Mouse (Mus musculus) gastrocnemius, adult 2 months (tissue): Measurements from ENCODE around the gene Fbxo10. TPM values are rescaled to one million over a fixed set of nuclear protein-coding genes. Genes with fewer than 3 reads are reported as not detected.
"Not testable (repeated sequence)": the region's sequence is repeated elsewhere in the genome, so short reads cannot be mapped to it uniquely, and the experiment has no call there.

ENCODE experiments used
- DNase-seq: peaks from one replicate; pipeline ENCODE4 v3.0.0; 2022
- H3K27ac ChIP-seq: fragments of 200-600 bp; 2 replicates; pipeline ENCODE4 v1.8.1; 2022; ENCODE audit warnings: mild to moderate bottlenecking
- H3K4me3 ChIP-seq: fragments of 200-600 bp; 2 replicates; pipeline ENCODE4 v1.8.1; 2022; ENCODE audit warnings: mild to moderate bottlenecking, moderate library complexity
- CTCF ChIP-seq: fragments of 200-600 bp; IDR thresholded peaks from 2 replicates; pipeline ENCODE4 v1.8.1; 2022; ENCODE audit warnings: antibody characterized with exemption, mild to moderate bottlenecking, moderate library complexity
- intact Hi-C: fragments of 180-260 bp; cut with DNase I; formaldehyde crosslinking; loops from one replicate; pipeline ENCODE4 v1.15.1; 2025
- total RNA-seq, 2 experiments: library from RNA; stranded (reverse); gene quantifications; 2 replicates each; pipeline ENCODE4 v1.2.3; 2021

Gene Fbxo10
- total RNA-seq, 2 experiments from 2014 or later = 2.2 to 2.3 TPM

GRCm38 (mm10) chr4:45073544-45073943, 10.9 kb downstream of the Fbxo10 start:
- TF ChIP-seq CTCF = no peak
- DNase-seq = no peak
- intact Hi-C loops = no loop called here
- no peak overlapping the region for H3K27ac ChIP-seq
- no peak overlapping the region for H3K4me3 ChIP-seq

- H3K27ac ChIP-seq = no peak overlapping the region
- intact Hi-C loops = no loop called here
- no peak for TF ChIP-seq CTCF
These were observed 12.0 kb downstream of the Fbxo10 start for GRCm38 (mm10) chr4:45072261-45072973.

GRCm38 (mm10) chr4:45067742-45068141, 16.7 kb downstream of the Fbxo10 start:
- Histone ChIP-seq H3K4me3 (no peak overlapping the region), H3K27ac (no peak overlapping the region)
- DNase-seq = no peak
- intact Hi-C loops = no loop called here
- no peak for TF ChIP-seq CTCF

More at GRCm38 (mm10) chr4:45072261-45072973, 12.0 kb downstream of the Fbxo10 start:
- no peak for DNase-seq
- H3K4me3 ChIP-seq = no peak overlapping the region

GRCm38 (mm10) chr4:45066036-45066730, 18.2 kb downstream of the Fbxo10 start:
- Histone ChIP-seq H3K4me3 (no peak overlapping the region), H3K27ac (no peak overlapping the region)
- TF ChIP-seq CTCF = no peak
- intact Hi-C loops = no loop called here
- no peak for DNase-seq

GRCm38 (mm10) chr4:45064577-45064976, 19.8 kb downstream of the Fbxo10 start:
- TF ChIP-seq CTCF = no peak
- Histone ChIP-seq H3K27ac (no peak overlapping the region), H3K4me3 (no peak overlapping the region)
- intact Hi-C loops = no loop called here
- no peak for DNase-seq

GRCm38 (mm10) chr4:45063836-45064235, 20.6 kb downstream of the Fbxo10 start:
- H3K27ac ChIP-seq, intact Hi-C loops, H3K4me3 ChIP-seq, DNase-seq: not testable (repeated sequence)

GRCm38 (mm10) chr4:45055451-45055850, 29.0 kb downstream of the Fbxo10 start:
- Histone ChIP-seq H3K4me3 (no peak overlapping the region), H3K27ac (peak overlapping the region; percentile 63)
- peak; percentile 72 for DNase-seq
- intact Hi-C loops = no loop called here
- TF ChIP-seq CTCF = no peak

GRCm38 (mm10) chr4:45054862-45055261, 29.5 kb downstream of the Fbxo10 start:
- intact Hi-C loops = no loop called here
- DNase-seq = no peak
- TF ChIP-seq CTCF = peak; percentile 56
- H3K27ac ChIP-seq = peak overlapping the region; percentile 56
- H3K4me3 ChIP-seq = no peak overlapping the region

- Histone ChIP-seq H3K4me3 (no peak overlapping the region), H3K27ac (no peak overlapping the region)
- TF ChIP-seq CTCF = no peak
- intact Hi-C loops = no loop called here
- no peak for DNase-seq
These were observed 36.4 kb downstream of the Fbxo10 start for GRCm38 (mm10) chr4:45047956-45048355.

GRCm38 (mm10) chr4:45047286-45047887, 37.0 kb downstream of the Fbxo10 start:
- Histone ChIP-seq H3K27ac (no peak overlapping the region), H3K4me3 (no peak overlapping the region)
- no peak for DNase-seq
- TF ChIP-seq CTCF = no peak
- intact Hi-C loops = no loop called here

GRCm38 (mm10) chr4:45046679-45047078, 37.7 kb downstream of the Fbxo10 start:
- H3K4me3 ChIP-seq = no peak overlapping the region
- TF ChIP-seq CTCF = no peak
- intact Hi-C loops = no loop called here
- DNase-seq = no peak
- H3K27ac ChIP-seq = no peak overlapping the region

- no peak for TF ChIP-seq CTCF
- no peak overlapping the region for H3K27ac ChIP-seq
- no peak for DNase-seq
- no peak overlapping the region for H3K4me3 ChIP-seq
- intact Hi-C loops = no loop called here
These were observed 43.6 kb downstream of the Fbxo10 start for GRCm38 (mm10) chr4:45040795-45041194.

- H3K27ac ChIP-seq, H3K4me3 ChIP-seq, intact Hi-C loops, DNase-seq: not testable (repeated sequence)
These were observed 44.9 kb downstream of the Fbxo10 start for GRCm38 (mm10) chr4:45039546-45039945.

- H3K27ac ChIP-seq, DNase-seq, intact Hi-C loops, H3K4me3 ChIP-seq: not testable (repeated sequence)
- TF ChIP-seq CTCF = peak; percentile 48
These were observed 45.5 kb downstream of the Fbxo10 start for GRCm38 (mm10) chr4:45038879-45039278.
